Mouse (Mus musculus): ENCODE results near the gene Msh5. TPM values are rescaled to one million over a fixed set of nuclear protein-coding genes. Genes with fewer than 3 reads are reported as not detected.
A peak's percentile ranks its signal among the peaks of the same experiment; 100 is the strongest.
"Not testable (repeated sequence)": the region's sequence is repeated elsewhere in the genome, so short reads cannot be mapped to it uniquely, and the experiment has no call there.

Gene Msh5
- polyA plus RNA-seq, 1 experiment = 0.90 TPM

GRCm38 (mm10) chr17:35044904-35045806, 1.4 kb downstream of the Msh5 start:
- Histone ChIP-seq H3K4me1 (ENCODE audit: control insufficient read depth) (peaks cover 84% of the 10 kb centered on the region), H3K27me3 (ENCODE audit: control insufficient read depth) (no peaks in the 10 kb centered on the region), H3K4me3 (replicated peaks) (peak overlapping the region; percentile 81), H3K9me3 (ENCODE audit: control insufficient read depth, low read length) (no peaks in the 10 kb centered on the region), H3K36me3 (ENCODE audit: control insufficient read depth) (no peaks in the 10 kb centered on the region; the same call in 1 of the 2 replicates)
- TF ChIP-seq TAL1 (IDR thresholded peaks at IDR 0.05; ENCODE audit: low read length) = no peak
- TF ChIP-seq GATA1 (IDR thresholded peaks at IDR 0.05; ENCODE audit: low read length) = peak; percentile 32

GRCm38 (mm10) chr17:35043794-35044193, 2.8 kb downstream of the Msh5 start:
- TF ChIP-seq GATA1 (IDR thresholded peaks at IDR 0.05; ENCODE audit: low read length) (no peak), TAL1 (IDR thresholded peaks at IDR 0.05; ENCODE audit: low read length) (no peak)
- H3K27me3 ChIP-seq (ENCODE audit: control insufficient read depth) = no peaks in the 10 kb centered on the region
- H3K4me1 ChIP-seq (ENCODE audit: control insufficient read depth) = peaks cover 70% of the 10 kb centered on the region
- no peaks in the 10 kb centered on the region; the same call in 1 of the 2 replicates for H3K36me3 ChIP-seq (ENCODE audit: control insufficient read depth)
- no peaks in the 10 kb centered on the region for H3K9me3 ChIP-seq (ENCODE audit: control insufficient read depth, low read length)
- no peak overlapping the region for H3K4me3 ChIP-seq (replicated peaks)

DNA sequence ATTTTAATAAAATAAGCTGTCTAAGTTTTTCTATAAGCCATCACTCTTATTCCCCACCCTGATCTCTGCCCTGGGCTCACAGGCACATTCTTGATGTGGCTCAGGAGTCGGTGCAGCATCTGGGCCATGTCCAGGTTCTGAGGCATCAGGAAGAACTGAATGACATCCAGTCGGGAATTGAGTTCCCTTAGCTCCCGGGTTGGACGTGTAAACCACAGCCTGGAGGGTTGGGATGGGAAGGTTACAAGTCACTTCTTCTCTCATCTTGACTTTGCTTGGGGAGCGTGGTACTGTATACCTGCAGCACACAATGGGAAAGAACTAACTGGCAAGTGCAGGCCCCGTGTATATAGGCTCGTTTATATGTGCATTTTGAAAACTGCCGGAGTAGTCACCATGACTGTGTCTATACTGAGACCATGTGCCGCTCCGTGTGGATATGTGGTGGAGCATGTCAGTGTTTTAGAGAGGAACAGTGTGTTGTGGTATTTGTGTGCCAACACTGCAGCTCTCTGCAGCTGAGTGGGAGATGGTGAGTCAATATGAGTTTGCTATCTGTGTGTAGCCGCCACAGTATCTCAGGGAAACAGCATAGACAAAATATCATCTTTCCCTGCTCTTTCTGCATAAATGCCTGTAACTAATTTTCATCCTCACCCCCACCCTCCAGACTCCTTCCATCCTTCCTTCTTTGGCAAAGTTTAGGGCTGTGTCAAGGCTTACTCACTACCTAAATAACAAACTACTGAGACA, 7.2 kb downstream of the Msh5 start:
- Histone ChIP-seq H3K27me3 (ENCODE audit: control insufficient read depth) (no peaks in the 10 kb centered on the region), H3K4me3 (replicated peaks) (no peak overlapping the region), H3K36me3 (ENCODE audit: control insufficient read depth) (no peaks in the 10 kb centered on the region; the same call in 1 of the 2 replicates), H3K9me3 (ENCODE audit: control insufficient read depth, low read length) (no peaks in the 10 kb centered on the region), H3K4me1 (ENCODE audit: control insufficient read depth) (peaks cover 30% of the 10 kb centered on the region)
- no peak for TF ChIP-seq TAL1 (IDR thresholded peaks at IDR 0.05; ENCODE audit: low read length)
- no peak for TF ChIP-seq GATA1 (IDR thresholded peaks at IDR 0.05; ENCODE audit: low read length)

GRCm38 (mm10) chr17:35034896-35035295, 11.6 kb downstream of the Msh5 start:
- no peaks in the 10 kb centered on the region for H3K27me3 ChIP-seq (ENCODE audit: control insufficient read depth)
- H3K36me3 ChIP-seq (ENCODE audit: control insufficient read depth) = no peaks in the 10 kb centered on the region; the same call in 1 of the 2 replicates
- TF ChIP-seq TAL1 (IDR thresholded peaks at IDR 0.05; ENCODE audit: low read length) (no peak), GATA1 (IDR thresholded peaks at IDR 0.05; ENCODE audit: low read length) (no peak)
- H3K9me3 ChIP-seq (ENCODE audit: control insufficient read depth, low read length) = no peaks in the 10 kb centered on the region
- H3K4me1 ChIP-seq (ENCODE audit: control insufficient read depth) = peaks cover 27% of the 10 kb centered on the region
- no peak overlapping the region for H3K4me3 ChIP-seq (replicated peaks)

DNA sequence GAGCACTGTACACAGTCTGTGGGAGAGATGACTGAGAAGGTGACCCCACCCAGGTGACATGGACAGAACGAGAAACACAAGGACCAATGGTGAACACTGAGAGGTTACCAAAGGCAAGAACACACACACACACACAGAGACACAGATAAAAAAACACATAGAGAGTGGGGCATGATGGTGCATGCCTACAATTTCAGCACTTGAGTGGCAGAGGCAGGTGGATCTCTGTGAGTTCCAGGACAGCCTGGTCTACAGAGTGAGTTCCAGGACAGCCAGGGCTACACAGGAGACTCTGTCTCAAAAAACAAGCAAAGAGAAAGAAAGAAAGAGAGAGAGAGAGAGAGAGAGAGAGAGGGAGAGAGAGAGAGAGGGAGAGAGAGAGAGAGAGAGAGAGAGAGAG, 12.8 kb downstream of the Msh5 start:
- H3K36me3 ChIP-seq (ENCODE audit: control insufficient read depth); H3K9me3 ChIP-seq (ENCODE audit: control insufficient read depth, low read length); H3K27me3 ChIP-seq (ENCODE audit: control insufficient read depth); H3K4me3 ChIP-seq (replicated peaks): not testable (repeated sequence)
- peaks cover 32% of the 10 kb centered on the region for H3K4me1 ChIP-seq (ENCODE audit: control insufficient read depth)

DNA sequence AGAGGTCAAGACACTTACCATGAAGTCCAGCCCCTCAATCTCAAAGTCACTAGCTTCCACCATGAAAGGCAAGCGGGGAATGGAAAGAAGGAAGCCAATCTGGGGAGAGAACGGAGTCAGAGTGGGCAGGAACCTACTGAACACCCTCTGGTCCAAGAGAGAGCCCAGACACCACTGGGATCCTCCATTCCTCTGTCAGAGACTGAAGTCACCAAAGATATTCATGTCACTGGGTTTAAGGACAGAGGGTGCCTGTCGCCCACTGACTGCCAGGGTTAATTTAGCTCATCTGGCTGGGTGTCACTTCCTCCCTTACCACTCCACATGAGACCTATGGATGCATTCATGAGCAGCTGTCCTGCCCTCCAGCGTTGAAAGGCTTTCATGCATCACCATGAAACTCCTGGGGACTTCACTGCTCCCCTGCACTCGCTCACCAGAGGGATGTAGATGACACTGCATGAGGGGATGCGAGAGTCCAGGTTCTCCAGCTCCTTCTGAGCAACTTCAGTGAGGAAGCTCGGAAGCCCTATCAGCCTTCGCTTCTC, 14.1 kb downstream of the Msh5 start:
- Histone ChIP-seq H3K4me1 (ENCODE audit: control insufficient read depth) (peaks cover 41% of the 10 kb centered on the region), H3K9me3 (ENCODE audit: control insufficient read depth, low read length) (no peaks in the 10 kb centered on the region), H3K27me3 (ENCODE audit: control insufficient read depth) (no peaks in the 10 kb centered on the region), H3K4me3 (replicated peaks) (no peak overlapping the region), H3K36me3 (ENCODE audit: control insufficient read depth) (no peaks in the 10 kb centered on the region; the same call in 1 of the 2 replicates)
- no peak for TF ChIP-seq GATA1 (IDR thresholded peaks at IDR 0.05; ENCODE audit: low read length)
- no peak for TF ChIP-seq TAL1 (IDR thresholded peaks at IDR 0.05; ENCODE audit: low read length)

DNA sequence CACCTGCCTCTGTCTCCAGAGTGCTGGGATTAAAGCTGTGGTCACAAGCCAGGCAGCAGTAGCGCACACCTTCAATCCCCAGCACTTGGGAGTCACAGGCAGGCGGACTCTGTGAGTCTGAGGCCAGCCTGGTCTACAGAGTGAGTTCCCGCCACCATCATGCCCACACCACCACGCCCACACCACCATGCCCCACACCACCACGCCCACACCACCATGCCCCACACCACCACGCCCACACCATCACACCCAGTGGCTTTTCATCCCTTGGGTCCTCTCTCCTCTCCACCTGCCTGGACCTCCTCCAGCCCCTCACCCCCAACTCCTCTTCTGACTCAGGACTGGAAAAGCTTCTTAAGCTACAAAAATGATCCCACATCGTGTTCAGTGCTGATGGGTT, 14.7 kb downstream of the Msh5 start:
- no peak for TF ChIP-seq GATA1 (IDR thresholded peaks at IDR 0.05; ENCODE audit: low read length)
- no peak for TF ChIP-seq TAL1 (IDR thresholded peaks at IDR 0.05; ENCODE audit: low read length)
- Histone ChIP-seq H3K27me3 (ENCODE audit: control insufficient read depth) (no peaks in the 10 kb centered on the region), H3K36me3 (ENCODE audit: control insufficient read depth) (no peaks in the 10 kb centered on the region; the same call in 1 of the 2 replicates), H3K4me1 (ENCODE audit: control insufficient read depth) (peaks cover 44% of the 10 kb centered on the region), H3K9me3 (ENCODE audit: control insufficient read depth, low read length) (no peaks in the 10 kb centered on the region), H3K4me3 (replicated peaks) (no peak overlapping the region)

DNA sequence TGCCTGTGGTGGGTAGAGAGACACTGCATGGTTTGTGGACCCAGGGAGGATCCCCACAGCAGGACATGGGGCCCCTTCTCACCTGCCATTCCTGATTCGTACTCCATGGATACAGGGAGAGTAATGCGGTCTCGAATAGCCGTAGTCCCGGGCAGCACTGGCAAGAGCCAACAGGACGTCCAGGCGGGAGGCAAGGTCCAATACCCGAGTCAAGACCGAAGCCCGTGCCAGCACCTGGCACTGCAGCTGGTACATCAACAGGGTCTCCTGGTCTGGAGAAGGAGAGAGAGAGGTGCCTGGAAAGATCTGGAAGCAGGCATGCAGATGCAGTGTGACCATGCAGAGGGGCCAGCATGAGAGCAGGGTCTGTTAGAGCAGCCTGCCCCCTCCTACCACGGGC, 15.3 kb downstream of the Msh5 start:
- Histone ChIP-seq H3K4me3 (replicated peaks) (no peak overlapping the region), H3K4me1 (ENCODE audit: control insufficient read depth) (peaks cover 45% of the 10 kb centered on the region)
- no peak for TF ChIP-seq GATA1 (IDR thresholded peaks at IDR 0.05; ENCODE audit: low read length)
- TF ChIP-seq TAL1 (IDR thresholded peaks at IDR 0.05; ENCODE audit: low read length) = no peak

More for the DNA sequence above, 15.3 kb downstream of the Msh5 start:
- no peaks in the 10 kb centered on the region for H3K27me3 ChIP-seq (ENCODE audit: control insufficient read depth)
- H3K36me3 ChIP-seq (ENCODE audit: control insufficient read depth) = no peaks in the 10 kb centered on the region; the same call in 1 of the 2 replicates
- no peaks in the 10 kb centered on the region for H3K9me3 ChIP-seq (ENCODE audit: control insufficient read depth, low read length)

All from erythroblast, embryonic 14.5 days (primary cell).